Comparison of ENCODE assay signal across 12 mouse cellular contexts in the genomic region with DNA sequence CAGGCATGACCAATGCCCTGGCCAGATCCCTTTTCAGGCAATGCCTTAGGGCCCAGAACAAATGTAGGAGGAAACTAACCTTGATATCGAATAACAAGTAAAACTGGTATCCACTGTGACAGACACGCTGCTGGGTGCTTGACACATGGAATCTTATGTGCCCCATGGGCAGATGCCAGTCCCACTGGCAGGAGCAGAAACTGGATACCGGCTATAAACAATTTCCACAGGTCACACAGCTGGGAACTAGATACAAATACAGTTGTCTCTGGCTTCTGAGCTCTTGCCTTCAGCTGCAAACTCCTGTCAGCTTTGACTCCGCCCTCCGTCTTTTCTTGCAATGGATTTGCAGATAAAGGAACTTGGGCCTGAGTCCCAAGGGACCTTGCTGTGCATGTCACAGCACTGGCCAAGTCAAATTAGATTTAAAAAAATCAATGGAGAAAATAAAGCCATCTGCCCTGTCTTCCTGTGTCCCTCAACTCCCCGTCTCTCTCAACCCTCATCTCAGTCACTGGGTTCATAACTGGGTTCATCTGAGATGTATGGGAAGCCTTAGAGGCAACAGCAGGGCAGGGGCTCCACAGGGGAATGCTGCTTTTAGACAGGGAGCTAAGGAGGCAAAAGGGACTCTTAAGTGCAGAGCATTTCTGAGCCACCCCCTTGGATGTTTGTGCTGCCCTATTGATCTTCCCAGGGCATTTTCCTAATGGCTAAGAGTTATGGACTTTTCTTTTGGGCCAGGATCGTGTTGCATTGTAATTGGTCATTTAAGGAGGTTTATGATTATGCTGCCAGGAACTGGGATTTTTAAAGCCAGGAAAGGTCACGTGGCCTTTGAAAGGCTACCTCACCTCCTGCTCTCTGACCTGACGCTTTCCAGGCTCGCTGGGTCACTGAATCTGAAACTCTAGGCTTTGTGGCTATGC.
A peak's percentile ranks its signal among the peaks of the same experiment; 100 is the strongest.
DNase-seq lines count a peak whose midpoint lies in the region; ATAC-seq and TF ChIP-seq lines count a peak whose summit lies in the region.
"Had no signal": no experiment of that assay in that cellular context is flagged by ENCODE, and none has a peak within 500 bp of the region (broad histone marks: within the 10 kb centered on the region; RNA-seq: fewer than 3 reads in every experiment).

No protein-coding gene starts in this region.

- H3K36me3 ChIP-seq in midbrain, embryonic 11.5 days (ENCODE audit: control insufficient read depth, insufficient read depth, low read length): no peaks in the 10 kb centered on the region
- H3K36me3 ChIP-seq in midbrain, embryonic 13.5 days: no peaks in the 10 kb centered on the region
- no peaks in the 10 kb centered on the region for H3K36me3 ChIP-seq in kidney, postnatal 0 days (ENCODE audit: insufficient read depth, low read length)
- H3K36me3 ChIP-seq: hindbrain, embryonic 15.5 days; liver, embryonic 15.5 days had no signal

- DNase-seq in gastrocnemius, postnatal 25 days: peak; percentile 6
- DNase-seq in gastrocnemius, postnatal 4 days (ENCODE audit: low spot score in 2 of 2): no peak
- no peak for DNase-seq in midbrain, embryonic 11.5 days (ENCODE audit: low spot score, missing footprints)
- DNase-seq in kidney, postnatal 0 days (ENCODE audit: low spot score): peak; percentile 85
- peak; percentile 15 for DNase-seq in retina, postnatal 1 day
- DNase-seq in adrenal gland, adult 8-10 months: no peak
- DNase-seq in layer of hippocampus, adult 8-10 months (ENCODE audit: low spot score in 2 of 2): no peak
- DNase-seq: right cerebral cortex, adult 18-20 months had no signal

- peaks cover 9% of the 10 kb centered on the region; the same call in 1 of the 2 replicates for H3K4me1 ChIP-seq in midbrain, embryonic 11.5 days (ENCODE audit: control insufficient read depth, insufficient read depth, low read length)
- peaks cover 18% of the 10 kb centered on the region for H3K4me1 ChIP-seq in midbrain, embryonic 13.5 days (replicated peaks)
- peaks cover 21% of the 10 kb centered on the region for H3K4me1 ChIP-seq in kidney, postnatal 0 days (replicated peaks; ENCODE audit: insufficient read depth, low read length)
- H3K4me1 ChIP-seq: liver, embryonic 15.5 days had no signal

- no peaks in the 10 kb centered on the region for H3K27me3 ChIP-seq in midbrain, embryonic 11.5 days (ENCODE audit: control insufficient read depth, insufficient read depth, low read length)
- no peaks in the 10 kb centered on the region for H3K27me3 ChIP-seq in midbrain, embryonic 13.5 days
- no peaks in the 10 kb centered on the region for H3K27me3 ChIP-seq in kidney, postnatal 0 days (ENCODE audit: insufficient read depth, low read length)
- H3K27me3 ChIP-seq: hindbrain, embryonic 15.5 days; liver, embryonic 15.5 days had no signal

- WGBS in midbrain, embryonic 11.5 days: 42% methylated on average over 10 of the region's 10 CpGs
- 37% methylated on average over 10 of the region's 10 CpGs for WGBS in midbrain, embryonic 13.5 days
- WGBS in kidney, postnatal 0 days: 28% methylated on average over 10 of the region's 10 CpGs

- H3K4me2 ChIP-seq in midbrain, embryonic 11.5 days: no peak overlapping the region
- H3K4me2 ChIP-seq in midbrain, embryonic 13.5 days (replicated peaks): no peak overlapping the region
- no peak overlapping the region for H3K4me2 ChIP-seq in kidney, postnatal 0 days (ENCODE audit: low read length)
- H3K4me2 ChIP-seq: hindbrain, embryonic 15.5 days; liver, embryonic 15.5 days had no signal

- no peak overlapping the region for H3K9ac ChIP-seq in midbrain, embryonic 11.5 days (ENCODE audit: low read length)
- H3K9ac ChIP-seq in midbrain, embryonic 13.5 days (replicated peaks): no peak overlapping the region
- no peak overlapping the region for H3K9ac ChIP-seq in kidney, postnatal 0 days (ENCODE audit: low read depth, low read length)
- H3K9ac ChIP-seq: hindbrain, embryonic 15.5 days; liver, embryonic 15.5 days had no signal

- no peaks in the 10 kb centered on the region for H3K9me3 ChIP-seq in midbrain, embryonic 11.5 days (ENCODE audit: control insufficient read depth, low read length)
- H3K9me3 ChIP-seq in midbrain, embryonic 13.5 days: no peaks in the 10 kb centered on the region
- no peaks in the 10 kb centered on the region for H3K9me3 ChIP-seq in kidney, postnatal 0 days (replicated peaks; ENCODE audit: low read length)
- H3K9me3 ChIP-seq: hindbrain, embryonic 15.5 days; liver, embryonic 15.5 days had no signal

- no peak for TF ChIP-seq CTCF in kidney, postnatal 0 days (IDR thresholded peaks at IDR 0.05; ENCODE audit: low read depth)

- H3K27ac ChIP-seq in midbrain, embryonic 11.5 days (ENCODE audit: low read depth, low read length): no peak overlapping the region
- no peak overlapping the region for H3K27ac ChIP-seq in midbrain, embryonic 13.5 days
- H3K27ac ChIP-seq in kidney, postnatal 0 days: no peak overlapping the region; the same call in 1 of the 2 replicates
- H3K27ac ChIP-seq: hindbrain, embryonic 15.5 days; liver, embryonic 15.5 days; stomach, postnatal 0 days had no signal

- peak; percentile 55; the same call in 1 of the 2 replicates for ATAC-seq in midbrain, embryonic 11.5 days (ENCODE audit: low FRiP score)
- ATAC-seq in midbrain, embryonic 13.5 days: no peak
- ATAC-seq in kidney, postnatal 0 days (replicated peaks; ENCODE audit: low FRiP score, low read depth): no peak

- H3K4me3 ChIP-seq in midbrain, embryonic 11.5 days (ENCODE audit: low read depth, low read length): no peak overlapping the region
- H3K4me3 ChIP-seq in midbrain, embryonic 13.5 days (replicated peaks): no peak overlapping the region
- no peak overlapping the region for H3K4me3 ChIP-seq in kidney, postnatal 0 days (replicated peaks; ENCODE audit: low read depth, low read length)
- H3K4me3 ChIP-seq: hindbrain, embryonic 15.5 days; liver, embryonic 15.5 days had no signal

Comparison
In these comparisons a context has a peak if more than half of its experiments do, and no peak if none do; other contexts are left out.
1. DNase-seq: peak in gastrocnemius, postnatal 25 days (single experiment), kidney, postnatal 0 days (single experiment) and retina, postnatal 1 day (single experiment); none in gastrocnemius, postnatal 4 days (0 of 2), midbrain, embryonic 11.5 days (single experiment), adrenal gland, adult 8-10 months (single experiment) and layer of hippocampus, adult 8-10 months (0 of 2).